Mouse (Mus musculus) erythroblast, embryonic 14.5 days (primary cell): ENCODE results near the gene Sptbn4.

ENCODE experiments used
- GATA1 ChIP-seq: IDR thresholded peaks from 2 replicates; pipeline ENCODE4 v1.6.1; 2012; ENCODE audit warnings: low read length, inconsistent platforms, mixed read lengths
- TAL1 ChIP-seq: IDR thresholded peaks from 3 replicates; pipeline ENCODE4 v1.6.1; 2012; ENCODE audit warnings: low read length, inconsistent platforms, mixed read lengths

DNA sequence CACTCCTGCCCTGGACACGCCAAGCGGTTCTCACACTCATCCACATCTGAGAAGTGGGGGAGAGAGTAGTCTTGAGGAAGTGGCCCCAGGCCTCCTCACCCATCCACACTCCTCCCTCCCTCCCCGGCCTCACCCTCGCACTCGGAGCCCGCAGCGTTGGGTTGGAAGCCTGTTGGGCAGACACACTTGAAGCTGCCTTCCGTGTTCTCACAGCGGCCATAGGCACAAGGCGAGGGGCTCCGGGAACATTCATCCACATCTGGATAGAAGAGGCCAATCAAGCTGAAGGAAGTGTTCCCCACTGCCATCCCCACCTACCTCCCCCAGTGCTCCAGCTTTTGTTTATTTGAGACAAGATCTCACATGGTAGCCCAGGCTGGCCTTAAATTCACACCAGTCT lies 123.3 kb downstream of the Sptbn4 start:
- TF ChIP-seq TAL1, result no peak
- no peak for TF ChIP-seq GATA1
